Mouse (Mus musculus) limb, embryonic 10.5 days (tissue): ENCODE data around the gene Rnase9. TPM values are rescaled to one million over a fixed set of nuclear protein-coding genes. Genes with fewer than 3 reads are reported as not detected.

Experiments used
- DNase-seq: peaks from one replicate; pipeline ENCODE4 v3.0.0-alpha.2; 2017; ENCODE audit warnings: low spot score
- H3K27ac ChIP-seq: fragments of 300-500 bp; sonication (generic); 2 replicates; pipeline ENCODE4 v1.5.1; 2016; ENCODE audit warnings: mild to moderate bottlenecking
- H3K27me3 ChIP-seq: fragments of 300-500 bp; sonication (generic); 2 replicates; pipeline ENCODE4 v1.6.1; 2016; ENCODE audit warnings: low read depth, mild to moderate bottlenecking; ENCODE audit not compliant: poor library complexity, severe bottlenecking
- H3K36me3 ChIP-seq: fragments of 300-500 bp; sonication (generic); 2 replicates; pipeline ENCODE4 v1.6.1; 2016; ENCODE audit warnings: mild to moderate bottlenecking, moderate library complexity
- H3K4me1 ChIP-seq: fragments of 300-500 bp; sonication (generic); 2 replicates; pipeline ENCODE4 v1.6.1; 2016
- H3K4me3 ChIP-seq: fragments of 300-500 bp; sonication (generic); 2 replicates; pipeline ENCODE4 v1.5.1; 2016; ENCODE audit warnings: mild to moderate bottlenecking, moderate library complexity
- H3K9me3 ChIP-seq: fragments of 300-500 bp; sonication (generic); replicated peaks from 2 replicates; pipeline ENCODE4 v1.6.1; 2016; ENCODE audit warnings: mild to moderate bottlenecking
- WGBS: fragments of 180-500 bp; shearing (Covaris S2); methylation state at CpG from one replicate; pipeline ENCODE4 v1.1.7; 2016; 5-methylcytosine and 5-hydroxymethylcytosine counted together
- polyA plus RNA-seq: library from polyadenylated mRNA; unstranded; fragments of >200 nt; fragmentation: Nextera tagmentation; extraction: Ambion mirVana; gene quantifications from 2 replicates; pipeline ENCODE4 v1.2.1, GENCODE M21; 2016

The Rnase9 gene
- not detected in 2 replicates for polyA plus RNA-seq

DNA sequence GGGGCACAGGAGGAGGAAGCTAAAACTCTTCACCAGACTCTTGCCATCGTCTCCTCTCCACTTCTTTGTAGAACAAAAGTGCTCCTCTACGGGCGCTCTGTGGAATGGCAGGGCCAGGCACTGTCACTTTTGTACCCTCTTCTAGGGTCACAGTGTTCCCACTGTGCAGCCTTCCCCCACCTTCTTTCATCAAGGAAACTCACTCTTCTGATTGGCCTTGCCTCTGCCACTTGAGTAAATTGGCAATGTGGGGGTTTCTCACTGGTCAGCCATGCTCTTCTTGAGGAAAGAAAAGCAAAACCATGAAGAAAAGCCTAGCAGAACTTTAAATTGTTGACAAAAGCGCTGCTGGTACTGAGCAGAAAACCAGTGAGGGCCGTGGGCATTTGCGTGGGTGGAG is at the start of gene Rnase9:
Gene Rnase9, minus strand, starts transcription at position 101 of the 400 bp plus-strand sequence.
- Histone ChIP-seq H3K9me3 (no peaks in the 10 kb centered on the region), H3K27me3 (no peaks in the 10 kb centered on the region), H3K36me3 (no peaks in the 10 kb centered on the region), H3K4me3 (no peak within 1 kb of the TSS), H3K4me1 (no peaks in the 10 kb centered on the region), H3K27ac (no peak within 1 kb of the TSS)
- no peak for DNase-seq
- 77% methylated on average over 6 of the region's 6 CpGs for WGBS

DNA sequence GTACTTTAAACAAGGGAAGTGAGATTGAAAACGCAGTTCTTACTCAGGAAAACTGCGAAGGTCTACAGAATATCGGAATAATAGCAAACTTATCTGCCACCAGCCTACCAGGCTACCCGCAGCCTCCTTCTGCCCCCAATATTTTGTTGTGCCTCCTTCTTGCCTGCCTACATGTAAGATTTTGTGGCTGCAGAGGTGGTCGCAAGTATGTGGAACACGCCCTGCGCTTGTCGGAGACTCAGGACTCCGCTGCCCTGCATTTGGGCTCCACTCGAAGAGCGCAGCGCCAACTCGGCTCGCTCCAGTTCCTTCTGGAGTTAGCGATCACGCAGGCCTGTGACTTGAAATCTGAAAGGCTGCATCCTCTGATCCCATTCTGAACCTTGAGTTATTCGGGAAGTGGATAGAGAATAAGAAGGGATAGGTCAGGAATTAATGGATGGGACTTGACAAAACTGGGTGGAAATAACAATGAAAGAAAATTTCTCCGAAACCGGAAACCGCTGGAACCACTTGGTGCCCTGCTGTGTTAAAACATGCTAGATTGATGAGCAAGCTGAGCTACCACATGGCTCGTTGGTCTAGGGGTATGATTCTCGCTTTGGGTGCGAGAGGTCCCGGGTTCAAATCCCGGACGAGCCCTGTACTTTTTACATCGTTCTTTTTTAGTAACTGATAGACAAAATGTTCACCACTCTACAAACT is 48.6 kb upstream of the Rnase9 start:
- under 1% methylated on average over 27 of the region's 27 CpGs for WGBS
- Histone ChIP-seq H3K4me3 (peak overlapping the region; percentile 80), H3K27ac (peak overlapping the region; percentile 86), H3K36me3 (no peaks in the 10 kb centered on the region), H3K9me3 (no peaks in the 10 kb centered on the region), H3K27me3 (no peaks in the 10 kb centered on the region), H3K4me1 (no peaks in the 10 kb centered on the region)
- DNase-seq, result peak; percentile 89

DNA sequence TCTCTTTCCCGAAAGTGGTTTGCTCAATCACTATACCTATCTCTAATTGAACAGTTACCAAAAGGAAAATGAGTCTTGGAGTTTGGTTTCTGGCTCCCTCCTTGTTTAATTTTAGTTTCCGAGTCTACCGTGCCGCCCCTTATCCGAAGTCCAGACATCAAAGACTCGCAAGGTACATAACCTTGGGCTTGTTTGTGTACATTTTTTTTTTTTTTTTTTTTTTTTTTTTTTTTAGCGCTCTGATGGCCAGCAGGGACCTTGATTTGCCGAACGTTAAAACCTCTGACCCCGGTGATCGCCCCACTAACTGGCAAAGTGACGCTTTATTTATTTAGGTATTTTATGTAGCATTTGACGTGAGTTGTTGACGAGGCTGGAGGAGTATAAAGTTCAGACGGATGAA is 48.0 kb upstream of the Rnase9 start:
- 0% methylated on average over 15 of the region's 15 CpGs for WGBS
- no peaks in the 10 kb centered on the region for H3K4me1 ChIP-seq
- H3K27me3 ChIP-seq, result no peaks in the 10 kb centered on the region
- peak; percentile 46 for DNase-seq
- no peaks in the 10 kb centered on the region for H3K36me3 ChIP-seq
- H3K4me3 ChIP-seq, result peak overlapping the region; percentile 80
- H3K9me3 ChIP-seq, result no peaks in the 10 kb centered on the region
- H3K27ac ChIP-seq, result peak overlapping the region; percentile 86

GRCm38 (mm10) chr14:51088970-51089673 is 47.5 kb upstream of the Rnase9 start:
- Histone ChIP-seq H3K27ac (peak overlapping the region; percentile 53; the same call in 1 of the 2 replicates), H3K27me3 (no peaks in the 10 kb centered on the region), H3K36me3 (no peaks in the 10 kb centered on the region), H3K4me1 (no peaks in the 10 kb centered on the region), H3K4me3 (peak overlapping the region; percentile 80), H3K9me3 (no peaks in the 10 kb centered on the region)
- peak; percentile 92 for DNase-seq
- under 1% methylated on average over 34 of the region's 34 CpGs for WGBS

DNA sequence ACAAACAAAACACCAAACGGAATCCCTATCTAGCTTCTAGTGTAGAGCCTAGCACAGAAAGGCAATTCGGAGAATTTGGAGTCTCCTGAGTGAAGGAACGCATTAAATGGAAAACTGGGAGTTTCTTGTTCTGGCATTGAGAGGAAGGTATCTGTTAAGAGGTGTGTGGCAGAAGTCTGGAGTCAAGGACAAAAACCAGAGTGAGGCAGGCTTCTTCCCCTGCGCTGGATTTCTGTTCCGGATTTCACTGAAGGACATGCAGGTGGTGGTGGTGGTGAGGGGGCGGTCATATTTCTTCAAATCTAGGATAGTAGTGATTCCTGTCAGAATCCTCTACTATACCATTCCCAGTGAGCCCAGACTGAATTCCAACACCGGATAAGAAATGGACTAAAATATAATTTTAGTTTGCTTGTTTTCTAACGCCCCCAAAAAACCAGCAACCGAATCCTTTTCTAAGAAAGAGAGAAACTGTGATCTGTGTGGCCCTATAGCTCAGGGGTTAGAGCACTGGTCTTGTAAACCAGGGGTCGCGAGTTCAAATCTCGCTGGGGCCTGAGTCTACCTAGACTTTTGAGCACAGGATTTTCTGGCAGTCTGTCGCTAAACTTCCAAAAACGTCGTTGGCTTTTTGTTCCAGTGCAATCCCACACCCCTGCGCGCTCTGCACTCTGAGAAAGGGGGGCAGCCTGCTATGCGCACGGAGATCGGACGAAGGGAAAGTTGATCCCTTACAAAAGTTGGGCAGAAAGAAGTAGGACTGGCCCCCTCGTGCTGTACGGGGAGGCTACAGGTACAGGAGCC is 46.7 kb upstream of the Rnase9 start:
- DNase-seq, result peak; percentile 82
- Histone ChIP-seq H3K27ac (peak overlapping the region; percentile 53; the same call in 1 of the 2 replicates), H3K27me3 (no peaks in the 10 kb centered on the region), H3K4me1 (peaks cover 6% of the 10 kb centered on the region; the same call in 1 of the 2 replicates), H3K9me3 (no peaks in the 10 kb centered on the region), H3K36me3 (no peaks in the 10 kb centered on the region), H3K4me3 (peak overlapping the region; percentile 80)
- under 1% methylated on average over 23 of the region's 23 CpGs for WGBS

DNA sequence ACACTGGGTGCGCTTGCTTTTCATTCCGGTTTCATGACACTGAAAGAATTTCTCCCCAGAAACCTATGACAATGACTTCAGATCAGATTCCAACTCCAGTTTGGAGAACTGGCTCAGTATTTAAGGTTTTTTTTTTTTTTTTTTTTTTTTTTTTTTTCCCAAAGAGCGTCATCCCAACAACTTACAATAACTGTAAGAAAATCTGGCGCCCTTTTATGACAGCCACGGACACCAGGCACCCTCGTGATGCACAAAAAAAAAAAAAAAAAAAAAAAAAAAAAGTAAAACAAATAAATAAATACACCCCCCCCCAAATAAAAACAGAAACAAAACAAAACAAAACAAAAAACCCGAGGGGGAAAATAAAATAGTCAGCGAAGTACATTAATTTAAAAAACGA is 46.1 kb upstream of the Rnase9 start:
- Histone ChIP-seq H3K4me3 (peak overlapping the region; percentile 80), H3K4me1 (peaks cover 11% of the 10 kb centered on the region; the same call in 1 of the 2 replicates), H3K9me3 (no peaks in the 10 kb centered on the region), H3K27ac (no peak overlapping the region), H3K27me3 (no peaks in the 10 kb centered on the region), H3K36me3 (no peaks in the 10 kb centered on the region)
- 14% methylated on average over 9 of the region's 9 CpGs for WGBS
- no peak for DNase-seq

- Histone ChIP-seq H3K4me1 (peaks cover 11% of the 10 kb centered on the region; the same call in 1 of the 2 replicates), H3K4me3 (no peak overlapping the region), H3K27me3 (peaks cover 3% of the 10 kb centered on the region; the same call in 1 of the 2 replicates), H3K9me3 (no peaks in the 10 kb centered on the region), H3K36me3 (no peaks in the 10 kb centered on the region), H3K27ac (no peak overlapping the region)
- WGBS, result 81% methylated on average over 4 of the region's 4 CpGs
- no peak for DNase-seq
These were observed 44.2 kb upstream of the Rnase9 start for GRCm38 (mm10) chr14:51085911-51086310.

DNA sequence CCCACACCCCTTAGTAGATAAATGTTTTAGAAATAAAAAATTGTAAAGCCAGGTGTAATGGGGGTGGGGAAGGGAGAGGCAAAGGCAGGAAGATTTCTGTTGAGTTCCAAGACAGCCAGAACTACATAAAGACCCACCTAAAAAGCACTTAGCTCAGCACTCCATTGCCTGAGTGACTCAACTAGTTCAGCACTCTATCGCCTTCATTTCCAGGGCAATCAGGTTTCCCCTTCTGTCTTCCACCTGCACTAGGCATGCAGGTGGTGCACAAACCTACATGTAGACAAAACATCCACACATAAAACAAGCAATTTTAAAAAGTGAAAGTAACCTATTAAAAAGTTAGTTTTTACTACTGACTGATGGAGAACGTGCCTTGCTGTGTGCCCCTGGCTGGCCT is 43.4 kb upstream of the Rnase9 start:
- 84% methylated on average over 2 of the region's 2 CpGs for WGBS
- Histone ChIP-seq H3K9me3 (no peaks in the 10 kb centered on the region), H3K4me1 (peaks cover 11% of the 10 kb centered on the region; the same call in 1 of the 2 replicates), H3K36me3 (no peaks in the 10 kb centered on the region), H3K27ac (no peak overlapping the region), H3K4me3 (no peak overlapping the region), H3K27me3 (peaks cover 3% of the 10 kb centered on the region; the same call in 1 of the 2 replicates)
- no peak for DNase-seq

- Histone ChIP-seq H3K27ac (no peak overlapping the region), H3K27me3 (peaks cover 3% of the 10 kb centered on the region; the same call in 1 of the 2 replicates), H3K4me3 (peak overlapping the region; percentile 63), H3K9me3 (no peaks in the 10 kb centered on the region), H3K4me1 (peaks cover 11% of the 10 kb centered on the region; the same call in 1 of the 2 replicates), H3K36me3 (no peaks in the 10 kb centered on the region)
- no peak for DNase-seq
- WGBS, result 15% methylated on average over 7 of the region's 7 CpGs
These were observed 42.1 kb upstream of the Rnase9 start for GRCm38 (mm10) chr14:51083805-51084204.

- H3K36me3 ChIP-seq, result no peaks in the 10 kb centered on the region
- peak overlapping the region; percentile 63 for H3K4me3 ChIP-seq
- WGBS, result 3% methylated on average over 40 of the region's 40 CpGs
- peak overlapping the region; percentile 3; the same call in 1 of the 2 replicates for H3K27ac ChIP-seq
- H3K9me3 ChIP-seq, result no peaks in the 10 kb centered on the region
- peaks cover 11% of the 10 kb centered on the region; the same call in 1 of the 2 replicates for H3K4me1 ChIP-seq
- H3K27me3 ChIP-seq, result peaks cover 3% of the 10 kb centered on the region; the same call in 1 of the 2 replicates
- DNase-seq, result peak; percentile 70
These were observed 41.2 kb upstream of the Rnase9 start for GRCm38 (mm10) chr14:51082599-51083581.

GRCm38 (mm10) chr14:51081035-51081434 is 39.4 kb upstream of the Rnase9 start:
- peaks cover 11% of the 10 kb centered on the region; the same call in 1 of the 2 replicates for H3K4me1 ChIP-seq
- no peak overlapping the region for H3K27ac ChIP-seq
- no peak overlapping the region for H3K4me3 ChIP-seq
- peaks cover 3% of the 10 kb centered on the region; the same call in 1 of the 2 replicates for H3K27me3 ChIP-seq
- no peaks in the 10 kb centered on the region for H3K36me3 ChIP-seq
- DNase-seq, result no peak
- WGBS, result 87% methylated on average over 2 of the region's 2 CpGs
- no peaks in the 10 kb centered on the region for H3K9me3 ChIP-seq
